Mouse (Mus musculus) CH12.LX (cell line): Measurements from ENCODE around the gene Ube2q1. TPM values are rescaled to one million over a fixed set of nuclear protein-coding genes. Genes with fewer than 3 reads are reported as not detected.

ENCODE experiments used
- DNase-seq: peaks from one replicate; pipeline ENCODE4 v3.0.0-alpha.2; 2013; ENCODE audit errors: extremely low read depth
- H3K27ac ChIP-seq: 2 replicates; pipeline ENCODE4 v1.5.1; 2012; ENCODE audit warnings: low read depth, mild to moderate bottlenecking, control low read depth, moderate library complexity; ENCODE audit not compliant: insufficient read depth
- H3K27me3 ChIP-seq: replicated peaks from 2 replicates; pipeline ENCODE3; 2012; ENCODE audit warnings: inconsistent platforms
- H3K36me3 ChIP-seq, 2 experiments: replicated peaks in 1 of 2; 2 replicates each; pipeline versions ENCODE3 to v1.6.1; 2012; ENCODE audit warnings: inconsistent platforms in 1 of 2, low read length in 1 of 2, mild to moderate bottlenecking in 1 of 2, mixed read lengths in 1 of 2, moderate library complexity in 1 of 2; ENCODE audit not compliant: control insufficient read depth in 1 of 2, insufficient read depth in 1 of 2
- H3K4me1 ChIP-seq, 2 experiments: 2 replicates each; pipeline ENCODE4 v1.6.1; 2012; ENCODE audit warnings: inconsistent platforms in 1 of 2, moderate library complexity in 1 of 2; ENCODE audit not compliant: insufficient read depth in 2 of 2, control insufficient read depth in 1 of 2
- H3K4me2 ChIP-seq: 2 replicates; pipeline ENCODE4 v1.6.1; 2012; ENCODE audit warnings: low read depth, mild to moderate bottlenecking, control low read depth; ENCODE audit not compliant: poor library complexity, insufficient read depth, severe bottlenecking
- H3K4me3 ChIP-seq, 3 experiments: fragments of 150-350 bp in 1 of 3; sonication (generic) in 1 of 3; replicated peaks in 1 of 3; 2 replicates each; pipeline versions ENCODE3 to v1.5.1; 2011 to 2012; ENCODE audit warnings: low read depth in 2 of 3, low read length in 2 of 3, mild to moderate bottlenecking in 2 of 3, moderate library complexity in 2 of 3, control low read depth in 1 of 3, improper control_type of control experiment in 1 of 3, inconsistent platforms in 1 of 3, mixed read lengths in 1 of 3; ENCODE audit not compliant: poor library complexity in 1 of 3
- H3K79me2 ChIP-seq: replicated peaks from 2 replicates; pipeline ENCODE4 v1.6.1; 2012; ENCODE audit warnings: mild to moderate bottlenecking, moderate library complexity; ENCODE audit not compliant: control insufficient read depth, poor library complexity, insufficient read depth, severe bottlenecking; ENCODE audit errors: extremely low read depth
- H3K9ac ChIP-seq: 2 replicates; pipeline ENCODE4 v1.6.1; 2012; ENCODE audit warnings: low read depth, mild to moderate bottlenecking, control low read depth, moderate library complexity; ENCODE audit not compliant: insufficient read depth
- H3K9me3 ChIP-seq: replicated peaks from 2 replicates; pipeline ENCODE3; 2012; ENCODE audit warnings: low read length, inconsistent platforms, mixed read lengths
- BHLHE40 ChIP-seq: IDR thresholded peaks from 2 replicates; pipeline ENCODE4 v1.6.1; 2011; ENCODE audit warnings: mild to moderate bottlenecking, low read depth, low read length, improper control_type of control experiment
- CTCF ChIP-seq, 2 experiments: IDR thresholded peaks in 1 of 2; conservative IDR thresholded peaks in 1 of 2; 2 replicates each; pipeline ENCODE4 v1.5.1; 2011 to 2012; ENCODE audit warnings: low read depth in 2 of 2, low read length in 2 of 2, improper control_type of control experiment in 1 of 2, inconsistent platforms in 1 of 2, mild to moderate bottlenecking in 1 of 2, moderate library complexity in 1 of 2
- ELF1 ChIP-seq: IDR thresholded peaks from 2 replicates; pipeline ENCODE4 v1.6.1; 2014; ENCODE audit warnings: low read depth, mild to moderate bottlenecking, inconsistent platforms, low read length, improper control_type of control experiment
- IRF4 ChIP-seq: IDR thresholded peaks from 2 replicates; pipeline ENCODE4 v1.6.1; 2014; ENCODE audit warnings: low read depth, mild to moderate bottlenecking, inconsistent platforms, low read length, improper control_type of control experiment
- JUN ChIP-seq: IDR thresholded peaks from 2 replicates; pipeline ENCODE4 v1.6.1; 2011; ENCODE audit warnings: low read depth, mild to moderate bottlenecking, low read length, improper control_type of control experiment, moderate library complexity; ENCODE audit not compliant: insufficient read depth
- KAT2A ChIP-seq: IDR thresholded peaks from 2 replicates; pipeline ENCODE4 v1.6.1; 2012; ENCODE audit warnings: low read length, improper control_type of control experiment, inconsistent platforms; ENCODE audit not compliant: insufficient replicate concordance
- MAFK ChIP-seq: IDR thresholded peaks from 2 replicates; pipeline ENCODE4 v1.6.1; 2011; ENCODE audit warnings: low read length, improper control_type of control experiment; ENCODE audit not compliant: insufficient replicate concordance
- MAX ChIP-seq: IDR thresholded peaks from 2 replicates; pipeline ENCODE4 v1.6.1; 2011; ENCODE audit warnings: low read length, improper control_type of control experiment
- MEF2A ChIP-seq: IDR thresholded peaks from 2 replicates; pipeline ENCODE4 v1.6.1; 2014; ENCODE audit warnings: low read depth, mild to moderate bottlenecking, inconsistent platforms, low read length, improper control_type of control experiment, borderline replicate concordance
- MXI1 ChIP-seq: IDR thresholded peaks from 2 replicates; pipeline ENCODE4 v1.6.1; 2011; ENCODE audit warnings: mild to moderate bottlenecking, low read depth, low read length, improper control_type of control experiment
- MYC ChIP-seq: IDR thresholded peaks from 2 replicates; pipeline ENCODE4 v1.6.1; 2011; ENCODE audit warnings: low read depth, mild to moderate bottlenecking, improper control_type of control experiment, low read length
- NELFE ChIP-seq: IDR thresholded peaks from 2 replicates; pipeline ENCODE4 v1.6.1; 2011; ENCODE audit warnings: low read depth, low read length, improper control_type of control experiment
- NRF1 ChIP-seq: IDR thresholded peaks from 2 replicates; pipeline ENCODE4 v1.6.1; 2014; ENCODE audit warnings: low read depth, mild to moderate bottlenecking, inconsistent platforms, low read length, improper control_type of control experiment, moderate library complexity
- PAX5 ChIP-seq: IDR thresholded peaks from 2 replicates; pipeline ENCODE4 v1.6.1; 2012; ENCODE audit warnings: low read length, inconsistent platforms, mixed read lengths
- POLR2A ChIP-seq: IDR thresholded peaks from 2 replicates; pipeline ENCODE4 v1.6.1; 2011; ENCODE audit warnings: low read depth, mild to moderate bottlenecking, improper control_type of control experiment, low read length
- POLR2AphosphoS2 ChIP-seq: IDR thresholded peaks from 2 replicates; pipeline ENCODE4 v1.6.1; 2011; ENCODE audit warnings: low read depth, low read length, improper control_type of control experiment
- RAD21 ChIP-seq: IDR thresholded peaks from 2 replicates; pipeline ENCODE4 v1.6.1; 2011; ENCODE audit warnings: low read depth, mild to moderate bottlenecking, low read length, improper control_type of control experiment, moderate library complexity
- SIN3A ChIP-seq: IDR thresholded peaks from 2 replicates; pipeline ENCODE4 v1.6.1; 2012; ENCODE audit warnings: low read length, improper control_type of control experiment, inconsistent platforms
- SMC3 ChIP-seq: IDR thresholded peaks from 2 replicates; pipeline ENCODE4 v1.6.1; 2011; ENCODE audit warnings: low read depth, low read length, improper control_type of control experiment
- TBP ChIP-seq: conservative IDR thresholded peaks from 2 replicates; pipeline ENCODE4 v1.6.1; 2011; ENCODE audit warnings: low read depth, low read length, improper control_type of control experiment
- TCF12 ChIP-seq: IDR thresholded peaks from 2 replicates; pipeline ENCODE4 v1.6.1; 2014; ENCODE audit warnings: low read depth, mild to moderate bottlenecking, inconsistent platforms, low read length, improper control_type of control experiment
- USF1 ChIP-seq: IDR thresholded peaks from 2 replicates; pipeline ENCODE4 v1.6.1; 2014; ENCODE audit warnings: low read depth, mild to moderate bottlenecking, inconsistent platforms, low read length, improper control_type of control experiment
- ZMIZ1 ChIP-seq: IDR thresholded peaks from 2 replicates; pipeline ENCODE4 v1.6.1; 2012; ENCODE audit warnings: low read depth, mild to moderate bottlenecking, inconsistent platforms, low read length, improper control_type of control experiment
- dilution Hi-C: fragments of 300-500 bp; cut with MboI; formaldehyde crosslinking; loops from 2 replicates; pipeline ENCODE4 v1.14.3; 2020; ENCODE audit warnings: low sequenced_read_pairs; ENCODE audit not compliant: extremely low pct_unique_long_range_greater_than_20kb, extremely low pct_ligation_motif_present
- in situ Hi-C: fragments of 300-500 bp; cut with MboI; formaldehyde crosslinking; loops from 3 replicates; pipeline ENCODE4 v1.14.3; 2019; ENCODE audit warnings: low sequenced_read_pairs, low pct_ligation_motif_present, low pct_unique_long_range_greater_than_20kb, mixed read lengths
- polyA plus RNA-seq: library from polyadenylated mRNA; unstranded; fragments of >175 nt; gene quantifications from 2 replicates; pipeline ENCODE4 v1.2.1, GENCODE M21; 2012; ENCODE audit warnings: low read depth; ENCODE audit not compliant: insufficient read length
- total RNA-seq, 2 experiments: library from RNA; depleted of rRNA; stranded (reverse); fragments of 300-350 nt in 1 of 2; fragments of >200 nt in 1 of 2; gene quantifications; 2 replicates each; pipeline ENCODE4 v1.2.3; 2012 to 2014

Gene Ube2q1
- total and polyA plus RNA-seq, 3 experiments, result 35.4 to 88.8 (median 59.4) TPM

- peaks cover 0 to 9% of the 10 kb centered on the region in 2 experiments for H3K36me3 ChIP-seq
- no peaks in the 10 kb centered on the region for H3K9me3 ChIP-seq
- no peak overlapping the region for H3K4me3 ChIP-seq
- peak; percentile 84 for DNase-seq
- dilution Hi-C loops (no loop called here), in situ Hi-C loops (no loop called here)
- TF ChIP-seq ZMIZ1, result no peak
- no peak for TF ChIP-seq POLR2A
- TF ChIP-seq MYC, result no peak
- TF ChIP-seq MXI1, result no peak; the same call in 1 of the 2 replicates
- peak; percentile 43; the same call in 1 of the 2 replicates for TF ChIP-seq BHLHE40
- peak; percentile 73 for TF ChIP-seq RAD21
- no peak; the same call in 1 of the 2 replicates for TF ChIP-seq IRF4
- peak; percentile 37; the same call in 1 of the 2 replicates for TF ChIP-seq MEF2A
- no peak for TF ChIP-seq POLR2AphosphoS2
- TF ChIP-seq PAX5, result no peak
- peak; percentile 53 to 87; a peak in 3 of 4 replicates for TF ChIP-seq CTCF (conservative IDR thresholded peaks at IDR 0.05 in 1 of 2, IDR thresholded peaks at IDR 0.05 in 1 of 2; ENCODE audit: low read depth in 2 of 2, low read length in 2 of 2)
- peak; percentile 83 for TF ChIP-seq ELF1
- TF ChIP-seq NELFE, result peak; percentile 39; the same call in 1 of the 2 replicates
- no peak for TF ChIP-seq USF1
- no peak for TF ChIP-seq NRF1
- peak; percentile 68; the same call in 1 of the 2 replicates for TF ChIP-seq MAFK
- no peak for TF ChIP-seq TBP
- 0 out of 2 replicates have a peak, but pooled peaks have one; percentile 43 for TF ChIP-seq SIN3A
- TF ChIP-seq JUN, result no peak
- no peak for TF ChIP-seq KAT2A
- peak; percentile 84 for TF ChIP-seq SMC3
- no peak for TF ChIP-seq MAX
- TF ChIP-seq TCF12, result no peak
- no peak overlapping the region for H3K27ac ChIP-seq
- H3K79me2 ChIP-seq, result peaks cover 9% of the 10 kb centered on the region
- H3K4me1 ChIP-seq, result peaks cover 6 to 40% of the 10 kb centered on the region in 2 experiments
- H3K9ac ChIP-seq, result peak overlapping the region; percentile 13; the same call in 1 of the 2 replicates
- no peak overlapping the region for H3K4me2 ChIP-seq
- no peaks in the 10 kb centered on the region for H3K27me3 ChIP-seq
Measured at GRCm38 (mm10) chr3:89727028-89727427, 46.4 kb upstream of the Ube2q1 start.

- peaks cover 13 to 58% of the 10 kb centered on the region in 2 experiments for H3K4me1 ChIP-seq
- H3K79me2 ChIP-seq, result peaks cover 20% of the 10 kb centered on the region
- no peaks in the 10 kb centered on the region for H3K9me3 ChIP-seq
- dilution Hi-C loops, result no loop called here
- DNase-seq, result no peak
- H3K27me3 ChIP-seq, result no peaks in the 10 kb centered on the region
- peaks cover 0 to 13% of the 10 kb centered on the region in 2 experiments for H3K36me3 ChIP-seq
- no peak overlapping the region for H3K9ac ChIP-seq
- no peak overlapping the region for H3K27ac ChIP-seq
- no peak overlapping the region for H3K4me2 ChIP-seq
- TF ChIP-seq NELFE (no peak), RAD21 (peak; percentile 14), CTCF (conservative IDR thresholded peaks at IDR 0.05 in 1 of 2, IDR thresholded peaks at IDR 0.05 in 1 of 2; ENCODE audit: low read depth in 2 of 2, low read length in 2 of 2) (peak in 1 of 2 experiments; percentile 38; a peak in 2 of 4 replicates)
- H3K4me3 ChIP-seq, result no peak overlapping the region
- in situ Hi-C loops, result no loop called here
Measured at GRCm38 (mm10) chr3:89728848-89729247, 44.6 kb upstream of the Ube2q1 start.
